Mouse (Mus musculus) adrenal gland, postnatal 10 days (tissue): ENCODE measurements around the gene Ndufs7. TPM values are rescaled to one million over a fixed set of nuclear protein-coding genes. Genes with fewer than 3 reads are reported as not detected.
"Not testable (repeated sequence)": the region's sequence is repeated elsewhere in the genome, so short reads cannot be mapped to it uniquely, and the experiment has no call there.

Experiments
- DNase-seq: peaks from one replicate; pipeline ENCODE4 v3.0.0; 2021; ENCODE audit warnings: mixed read lengths
- long read RNA-seq, 2 experiments: library from polyadenylated mRNA; stranded (forward); transcript quantifications; one replicate each; pipeline ENCODE4 v2.0.0; 2021
- total RNA-seq, 2 experiments: library from RNA; stranded (reverse); gene quantifications; 2 replicates each; pipeline ENCODE4 v1.2.3; 2021

The Ndufs7 gene
- total RNA-seq, result 100 to 1,000 TPM; 470 to 572 TPM
- long read RNA-seq, experiment 1, transcript Ndufs7-201 (8 exons, 758 nt), result major isoform, 643 of 1,329 reads
- long read RNA-seq, experiment 1, partial matches to known transcripts, result 647 of 1,329 reads
- long read RNA-seq, experiment 1, other reads (novel, unspliced or antisense), result 33 of 1,329 reads
- long read RNA-seq, experiment 2, transcript Ndufs7-201 (8 exons, 758 nt), result major isoform, 584 of 1,202 reads
- long read RNA-seq, experiment 2, partial matches to known transcripts, result 598 of 1,202 reads
- long read RNA-seq, experiment 2, other reads (novel, unspliced or antisense), result 20 of 1,202 reads

GRCm38 (mm10) chr10:80248971-80249640 is at the start of gene Ndufs7:
Gene Ndufs7, plus strand, starts transcription at chr10:80249121.
- DNase-seq, result peak; percentile 94

GRCm38 (mm10) chr10:80199440-80200008 is 49.4 kb upstream of the Ndufs7 start:
- peak; percentile 90 for DNase-seq

- DNase-seq, result no peak
Measured at GRCm38 (mm10) chr10:80200485-80200884, 48.4 kb upstream of the Ndufs7 start.

GRCm38 (mm10) chr10:80204055-80204454 is 44.9 kb upstream of the Ndufs7 start:
- no peak for DNase-seq

- DNase-seq, result no peak
Measured at GRCm38 (mm10) chr10:80207201-80207600, 41.7 kb upstream of the Ndufs7 start.

GRCm38 (mm10) chr10:80207676-80208075 is 41.2 kb upstream of the Ndufs7 start:
- DNase-seq, result no peak

- DNase-seq, result no peak
Measured at GRCm38 (mm10) chr10:80208248-80208647, 40.7 kb upstream of the Ndufs7 start.

GRCm38 (mm10) chr10:80208841-80209371 is 40.0 kb upstream of the Ndufs7 start:
- no peak for DNase-seq

- not testable (repeated sequence) for DNase-seq
Measured at GRCm38 (mm10) chr10:80211547-80212103, 37.3 kb upstream of the Ndufs7 start.

- no peak for DNase-seq
Measured at GRCm38 (mm10) chr10:80215048-80215772, 33.7 kb upstream of the Ndufs7 start.

- no peak for DNase-seq
Measured at GRCm38 (mm10) chr10:80220676-80221075, 28.2 kb upstream of the Ndufs7 start.

GRCm38 (mm10) chr10:80223137-80223536 is 25.8 kb upstream of the Ndufs7 start:
- DNase-seq, result not testable (repeated sequence)

- no peak for DNase-seq
Measured at GRCm38 (mm10) chr10:80226071-80226415, 22.9 kb upstream of the Ndufs7 start.

GRCm38 (mm10) chr10:80226416-80227165 is 22.3 kb upstream of the Ndufs7 start, which contains the start of gene Mum1:
Gene Mum1, plus strand, starts transcription at chr10:80226434.
- DNase-seq, result peak; percentile 99

- DNase-seq, result no peak
Measured at GRCm38 (mm10) chr10:80227166-80227539, 21.8 kb upstream of the Ndufs7 start.

- peak; percentile 38 for DNase-seq
Measured at GRCm38 (mm10) chr10:80227877-80228775, 20.8 kb upstream of the Ndufs7 start.

GRCm38 (mm10) chr10:80236145-80236825 is 12.6 kb upstream of the Ndufs7 start:
- DNase-seq, result no peak

GRCm38 (mm10) chr10:80237020-80237419 is 11.9 kb upstream of the Ndufs7 start:
- DNase-seq, result no peak

- no peak for DNase-seq
Measured at GRCm38 (mm10) chr10:80238306-80238705, 10.6 kb upstream of the Ndufs7 start.

- DNase-seq, result no peak
Measured at GRCm38 (mm10) chr10:80239791-80240190, 9.1 kb upstream of the Ndufs7 start.
